Mouse (Mus musculus) right cerebral cortex, postnatal 4 days (tissue): ENCODE data around the gene Gadd45gip1.
"Not testable (repeated sequence)": the region's sequence is repeated elsewhere in the genome, so short reads cannot be mapped to it uniquely, and the experiment has no call there.

Source experiments
- DNase-seq: peaks from one replicate; pipeline ENCODE4 v3.0.0-alpha.2; 2022

Gadd45gip1 gene

DNA sequence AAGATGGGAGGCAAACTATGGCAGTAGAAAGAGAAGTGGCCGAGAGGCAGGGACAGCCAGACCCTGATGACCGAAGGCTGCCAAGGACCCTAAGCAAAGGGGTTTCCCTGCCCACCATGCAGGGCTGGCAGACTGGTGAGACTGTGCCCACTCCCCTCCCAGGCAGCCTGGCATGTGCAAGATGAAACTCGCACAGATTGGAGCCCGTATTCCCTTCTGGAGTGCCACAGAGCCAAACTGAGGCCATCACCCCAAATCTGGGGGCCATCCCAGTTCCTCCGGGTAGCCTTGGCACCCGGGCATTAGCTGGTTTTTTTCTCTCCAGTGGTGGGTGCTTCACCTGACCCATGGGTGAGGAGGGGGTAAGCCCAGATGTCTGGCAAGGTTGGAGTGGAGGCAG, 33.4 kb upstream of the Gadd45gip1 start:
- DNase-seq: peak; percentile 55

DNA sequence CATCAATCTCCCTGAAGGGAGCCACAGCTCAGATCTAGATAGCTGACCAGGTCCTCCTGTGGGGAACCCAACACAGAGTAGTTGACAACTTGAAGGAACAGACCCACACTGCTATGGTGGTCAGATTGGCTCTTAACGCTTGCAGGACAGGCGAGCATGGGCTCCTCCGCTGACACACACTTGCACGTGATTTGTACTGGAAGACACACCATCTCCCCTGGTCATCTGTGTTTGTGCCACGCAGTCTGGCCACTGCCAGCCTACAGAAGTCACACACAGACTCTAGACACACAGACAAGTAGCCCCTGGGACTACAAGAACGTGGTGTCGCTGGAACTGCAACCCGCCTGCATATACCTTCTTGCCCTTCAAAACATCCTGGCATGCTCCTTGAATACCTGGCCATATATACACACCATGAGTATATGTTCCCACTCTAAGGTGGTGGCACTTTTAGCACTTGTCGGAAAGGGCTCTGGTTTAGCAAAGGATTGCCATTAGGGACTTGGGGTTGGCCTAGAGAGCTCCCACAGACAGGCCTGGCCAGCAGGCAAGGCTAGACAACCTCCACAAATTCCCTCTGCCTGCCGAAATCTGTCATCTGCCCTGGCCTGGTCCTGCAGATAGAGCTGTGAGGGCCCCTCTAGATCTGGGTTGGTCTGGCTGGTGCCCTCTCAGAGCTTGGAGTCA, 32.7 kb upstream of the Gadd45gip1 start:
- DNase-seq: no peak

DNA sequence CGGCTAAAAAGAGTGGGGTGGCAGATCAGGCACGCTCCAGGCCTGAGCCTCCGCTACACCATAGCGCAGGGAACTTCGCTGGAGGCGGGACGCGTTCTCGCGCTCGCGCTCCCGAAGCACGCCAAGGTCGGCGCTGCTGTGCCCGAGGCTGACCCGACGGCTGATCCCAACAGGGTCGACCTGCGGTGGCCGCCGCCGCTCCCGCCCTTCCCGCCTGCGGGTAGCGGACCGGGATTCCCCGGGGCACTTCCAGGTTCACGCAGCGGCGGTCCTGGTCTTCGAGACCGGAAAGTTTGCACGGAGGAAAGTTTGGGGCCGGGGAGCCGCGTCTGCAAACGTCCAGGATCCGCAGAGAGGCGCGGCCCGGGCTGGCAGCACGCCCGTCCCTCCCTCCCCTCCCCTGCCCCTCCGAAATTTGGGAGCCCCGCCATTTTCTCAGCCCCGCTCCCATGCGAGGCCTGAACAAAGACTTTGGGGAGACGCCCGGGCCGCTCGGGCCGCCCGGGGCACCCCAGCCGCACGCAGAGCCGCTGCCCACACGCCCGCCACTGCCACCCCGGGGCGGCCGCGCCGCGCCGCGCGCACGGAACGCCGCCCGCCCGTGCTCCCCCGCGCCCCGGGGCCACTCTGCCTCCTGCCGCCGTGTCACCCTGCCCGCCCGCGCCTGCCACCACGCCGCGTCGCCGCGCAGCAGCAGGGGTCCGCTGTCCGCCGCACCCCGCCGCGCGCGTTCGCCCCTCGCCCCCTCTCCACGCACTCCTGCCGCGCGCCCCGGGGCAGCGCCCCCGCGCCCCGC, 32.0 kb upstream of the Gadd45gip1 start:
- peak; percentile 76 for DNase-seq

- peak; percentile 69 for DNase-seq
Measured at GRCm38 (mm10) chr8:84799999-84800831, 31.1 kb upstream of the Gadd45gip1 start, which contains the start of gene Nfix. Gene Nfix, minus strand, starts transcription at chr8:84800344.

DNA sequence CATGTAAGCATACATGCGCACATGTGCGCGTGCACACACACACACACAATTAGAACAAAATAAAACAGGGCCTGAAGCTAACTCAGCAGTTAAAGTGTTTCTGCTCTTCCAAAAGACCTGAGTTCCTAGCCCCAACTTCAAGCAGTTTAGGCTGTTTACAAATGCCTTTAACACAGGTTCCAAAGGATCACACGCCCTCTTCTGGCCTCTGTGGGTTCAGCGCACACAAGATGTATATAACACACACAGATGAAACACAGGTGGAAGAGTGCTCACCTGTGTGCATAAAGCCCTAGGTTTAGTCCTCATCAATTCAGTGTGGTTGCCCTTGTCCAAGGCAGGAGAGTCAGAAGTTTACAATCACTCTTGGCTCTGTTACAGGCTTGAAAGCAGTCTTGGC, 25.3 kb upstream of the Gadd45gip1 start:
- no peak for DNase-seq

DNA sequence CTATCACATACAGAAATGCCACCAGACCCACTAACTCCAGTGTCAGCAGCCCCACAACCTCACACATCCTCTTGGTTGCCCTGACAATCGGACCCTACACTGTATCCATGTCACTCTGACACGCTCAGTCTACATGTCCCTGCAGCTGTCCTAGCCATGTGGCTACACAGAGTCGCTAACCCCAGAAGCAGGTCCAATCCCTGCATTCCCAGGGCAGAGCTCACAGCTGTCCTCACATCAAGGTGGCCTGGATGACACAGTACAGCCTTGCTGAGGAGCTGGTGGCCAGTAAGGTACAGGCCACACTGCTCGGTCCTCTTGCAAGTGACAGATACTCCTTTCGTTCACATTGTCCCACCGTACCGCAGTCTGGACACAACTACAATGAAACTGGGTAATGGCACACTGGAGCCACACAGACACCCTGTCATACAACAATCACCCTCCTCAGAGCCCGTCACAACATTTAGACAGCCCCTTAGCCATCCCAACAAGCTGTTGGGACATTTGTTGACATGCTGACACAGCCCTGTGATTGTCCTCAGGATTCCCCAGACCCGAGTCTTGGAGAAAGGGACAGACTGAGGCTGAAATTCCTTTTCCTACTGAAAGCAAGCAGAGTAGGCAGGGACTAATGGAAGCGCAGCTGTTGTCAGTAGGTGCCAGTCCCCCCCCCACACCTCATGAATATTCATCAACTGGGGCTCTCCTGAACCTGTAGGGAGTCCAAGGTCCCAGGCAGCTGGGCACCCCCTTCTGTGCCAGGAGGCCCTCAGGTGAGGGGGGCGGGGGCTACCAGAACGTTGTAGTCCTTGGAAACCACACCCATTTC, 22.0 kb upstream of the Gadd45gip1 start:
- DNase-seq: no peak

DNA sequence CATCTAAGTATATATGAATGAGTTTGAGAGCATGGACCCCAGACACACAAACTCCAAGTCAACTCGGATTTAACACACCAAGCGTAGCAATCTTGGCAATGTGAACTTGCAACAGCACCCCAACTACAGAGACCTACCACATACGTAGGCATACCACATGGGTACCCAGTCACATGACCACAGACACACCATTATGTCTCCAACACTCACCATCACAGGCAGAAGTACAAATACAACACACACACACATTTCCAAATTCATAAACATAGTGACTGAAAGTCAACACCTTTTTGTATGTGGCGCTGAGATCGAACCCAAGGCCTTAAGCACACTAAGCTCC, 21.4 kb upstream of the Gadd45gip1 start:
- no peak for DNase-seq

- DNase-seq: peak; percentile 99
Measured at GRCm38 (mm10) chr8:84810896-84811295, 20.4 kb upstream of the Gadd45gip1 start.

GRCm38 (mm10) chr8:84811303-84811702, 20.0 kb upstream of the Gadd45gip1 start:
- DNase-seq: no peak

- DNase-seq: peak; percentile 95
Measured at GRCm38 (mm10) chr8:84813059-84813458, 18.3 kb upstream of the Gadd45gip1 start.

- no peak for DNase-seq
Measured at GRCm38 (mm10) chr8:84813830-84814229, 17.5 kb upstream of the Gadd45gip1 start.

DNA sequence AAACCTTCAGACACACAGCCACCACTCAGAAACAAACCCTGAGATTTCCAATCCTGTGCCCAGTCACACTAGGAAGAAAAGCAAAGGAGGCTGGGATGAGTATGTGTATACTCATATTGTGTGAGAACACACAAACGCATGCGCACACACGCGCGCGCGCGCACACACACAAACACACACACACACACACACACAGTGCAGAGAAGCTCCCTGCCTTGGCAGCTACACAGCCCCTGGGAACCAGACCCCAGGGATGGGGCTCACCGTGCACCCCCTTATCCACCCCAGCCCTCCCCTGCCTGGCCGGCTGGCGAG, 17.1 kb upstream of the Gadd45gip1 start:
- no peak for DNase-seq

DNA sequence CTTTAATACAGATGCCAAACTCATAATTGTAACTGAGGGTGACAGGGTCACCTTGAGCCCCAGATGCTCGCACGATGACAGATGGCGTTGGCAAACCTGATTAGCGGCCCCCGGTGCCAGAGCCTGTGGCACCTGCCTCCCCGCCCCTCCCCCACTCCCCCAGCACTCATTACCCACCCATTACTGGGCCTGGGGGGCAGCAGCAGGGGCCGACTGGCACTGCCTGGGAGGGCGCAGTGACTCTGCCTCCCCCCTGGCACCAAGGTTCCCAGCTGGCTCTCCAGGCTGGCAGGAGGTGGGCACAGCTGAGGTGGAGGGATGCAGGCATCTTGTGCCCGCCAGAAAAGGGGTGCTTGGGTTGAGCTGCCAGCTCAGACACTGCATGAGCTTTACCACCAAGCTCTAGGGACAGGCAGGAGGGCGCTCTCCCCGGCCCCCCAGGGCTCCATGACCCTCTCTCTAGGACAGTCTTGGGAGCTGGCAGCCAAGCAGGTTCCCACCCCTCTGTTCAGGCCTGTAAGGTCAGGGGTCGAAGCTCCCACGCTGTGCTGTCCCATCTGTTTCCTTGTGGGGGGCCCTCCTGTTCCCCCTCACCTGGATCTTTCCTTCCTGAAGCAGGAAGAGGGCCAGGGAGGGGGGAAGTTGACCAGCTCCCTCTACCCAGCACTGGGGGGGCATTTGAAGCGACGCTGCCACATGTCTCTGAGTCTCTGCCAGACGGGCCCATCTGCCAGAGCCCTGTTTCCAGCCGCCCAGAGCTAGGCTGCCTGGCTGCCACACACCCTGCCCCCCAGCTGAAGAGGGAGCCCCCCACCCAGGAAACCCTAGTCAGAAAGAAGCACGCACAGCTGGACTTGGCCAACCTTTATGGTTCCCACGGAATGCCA, 16.5 kb upstream of the Gadd45gip1 start:
- DNase-seq: no peak

GRCm38 (mm10) chr8:84815547-84815946, 15.8 kb upstream of the Gadd45gip1 start:
- peak; percentile 99 for DNase-seq

DNA sequence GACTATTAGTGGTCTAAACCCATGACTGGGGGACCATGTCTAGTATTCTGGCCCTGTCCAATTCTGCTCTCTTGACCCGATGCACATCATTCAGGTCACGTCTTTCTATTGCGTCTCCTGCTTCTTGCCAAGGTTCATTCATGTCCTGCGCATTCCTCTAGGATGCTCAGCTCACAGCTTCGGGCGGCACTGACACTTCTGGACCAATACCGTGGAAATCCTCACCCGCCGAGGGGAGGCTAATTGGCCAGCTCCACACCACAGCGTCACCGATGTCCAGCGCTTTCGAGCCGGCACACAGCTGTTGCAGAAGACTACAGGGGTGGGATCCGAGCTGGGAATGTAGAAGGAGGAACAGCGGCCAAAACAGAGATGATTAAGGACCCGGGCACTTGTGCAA, 15.2 kb upstream of the Gadd45gip1 start:
- no peak for DNase-seq

DNA sequence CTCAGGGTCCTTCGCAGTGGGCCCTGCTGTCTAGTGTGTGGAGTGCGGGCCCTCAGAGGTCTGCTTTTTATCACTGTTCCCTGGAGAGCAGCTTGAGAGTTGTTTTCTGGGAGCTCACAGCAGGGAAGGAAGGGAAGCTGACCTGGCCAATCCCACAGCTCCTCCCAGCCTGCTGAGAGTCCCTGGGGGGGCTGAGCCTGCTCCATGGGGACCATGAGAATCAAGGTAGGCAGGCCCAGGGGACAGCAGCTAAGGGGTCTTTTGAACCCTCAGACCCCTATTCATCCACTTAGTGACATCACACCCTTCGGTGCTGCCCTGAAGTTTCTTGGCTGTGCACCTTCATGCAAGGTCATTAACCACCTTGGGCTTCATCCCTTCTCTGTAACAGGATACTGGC, 8.6 kb upstream of the Gadd45gip1 start, which contains the start of gene Dand5:
Dand5 (minus strand) TSS at position 101 of the 400 bp plus-strand sequence.
- no peak for DNase-seq

DNA sequence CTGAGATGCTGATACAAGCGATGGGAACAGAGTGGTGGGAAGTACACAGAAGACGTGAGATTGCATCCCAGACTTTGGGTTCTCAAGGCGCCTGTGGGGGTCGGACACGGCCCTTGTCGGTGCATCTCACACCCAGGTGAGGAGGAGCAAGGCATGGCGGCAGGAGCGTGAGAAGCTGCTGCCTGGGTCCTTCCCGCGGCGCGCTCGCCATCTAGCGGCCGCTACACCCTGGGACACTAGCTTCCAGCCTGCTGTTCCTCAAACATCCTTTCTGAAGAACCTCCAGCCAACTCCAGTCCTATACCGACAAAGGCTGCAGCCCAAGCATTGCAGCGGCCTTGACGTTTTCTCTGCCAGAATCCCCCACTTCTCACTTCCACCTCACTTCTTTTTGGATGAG, 7.7 kb upstream of the Gadd45gip1 start:
- DNase-seq: peak; percentile 75

GRCm38 (mm10) chr8:84825636-84826035, 5.7 kb upstream of the Gadd45gip1 start:
- DNase-seq: no peak

- not testable (repeated sequence) for DNase-seq
Measured at GRCm38 (mm10) chr8:84826518-84826917, 4.8 kb upstream of the Gadd45gip1 start.

DNA sequence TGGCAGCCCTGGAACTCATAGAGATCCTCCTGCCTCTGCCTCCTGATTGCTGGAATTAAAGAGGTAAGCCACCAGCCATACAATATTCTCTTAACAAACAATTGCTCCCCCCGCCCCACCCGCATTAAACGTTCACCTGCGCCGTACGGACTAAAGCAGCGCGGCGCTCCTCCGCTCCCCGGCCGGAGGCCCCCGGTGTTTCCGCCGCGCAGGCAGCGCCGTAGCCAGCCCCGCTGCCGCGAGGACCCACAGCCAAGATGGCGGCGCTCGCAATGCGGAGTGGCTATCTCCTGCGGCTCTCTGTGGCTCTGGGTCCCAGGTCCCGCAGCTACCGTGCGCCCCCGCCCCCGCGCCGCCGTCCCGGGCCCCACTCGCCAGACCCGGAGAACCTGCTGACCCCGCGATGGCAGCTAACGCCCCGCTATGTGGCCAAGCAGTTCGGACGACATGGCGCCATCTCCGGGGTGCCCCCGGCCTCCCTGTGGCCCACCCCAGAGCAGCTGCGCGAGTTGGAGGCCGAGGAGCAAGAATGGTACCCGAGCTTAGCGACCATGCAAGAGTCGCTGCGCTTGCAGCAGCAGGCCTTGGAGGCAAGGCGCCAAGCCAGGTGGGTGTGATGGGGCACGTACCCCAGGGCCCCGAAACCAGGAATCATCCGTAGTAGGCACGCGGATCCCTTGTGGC, 854 bp downstream of the Gadd45gip1 start:
- DNase-seq: peak; percentile 82
